Mouse (Mus musculus) cerebellum, postnatal 10 days (tissue): ENCODE data around the gene Aldoart2.
"Not testable (repeated sequence)": the region's sequence is repeated elsewhere in the genome, so short reads cannot be mapped to it uniquely, and the experiment has no call there.

Experiments
- DNase-seq, 2 experiments: peaks; one replicate each; pipeline ENCODE4 v3.0.0; 2021; ENCODE audit warnings: mixed read lengths in 2 of 2

Gene Aldoart2

DNA sequence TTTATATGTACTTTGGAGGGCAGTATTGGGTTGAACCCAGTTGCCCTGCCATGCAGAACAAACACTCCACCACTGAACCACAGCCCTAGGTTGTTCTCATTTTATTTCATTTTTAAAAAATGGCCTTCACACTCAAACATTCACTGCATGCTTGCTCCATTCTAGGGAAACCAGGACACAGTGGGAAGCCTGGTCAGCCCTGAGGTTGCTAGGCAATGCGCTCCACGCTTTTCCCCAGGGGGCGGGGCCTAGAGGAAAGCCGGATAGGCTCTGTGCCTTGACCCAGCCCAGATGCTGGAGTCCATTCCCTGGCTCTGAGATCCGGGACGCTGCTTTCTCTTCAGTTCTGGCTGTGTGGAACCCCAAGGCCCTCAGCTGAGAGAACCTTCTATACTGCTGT is 8.8 kb downstream of the Aldoart2 start:
- DNase-seq, result peak; percentile 16 to 47

DNA sequence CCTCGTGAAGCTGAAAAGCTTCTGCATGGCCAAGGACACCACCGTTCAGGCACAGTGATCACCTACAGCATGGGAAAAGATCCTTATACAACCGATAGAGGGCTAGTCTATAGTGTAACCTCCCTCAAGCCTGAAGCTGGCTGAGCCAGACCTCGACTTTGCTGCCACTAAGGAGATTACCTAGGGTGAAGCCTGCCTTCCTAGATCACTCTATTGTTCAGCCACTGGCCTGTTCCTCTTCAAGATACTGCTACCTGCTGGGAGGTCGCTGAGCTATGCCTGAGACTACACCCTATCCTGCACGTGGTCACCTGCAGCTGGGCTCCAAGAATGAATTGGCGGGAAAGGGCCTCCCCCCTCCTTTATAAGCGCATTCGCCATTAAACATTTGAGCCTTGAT is 21.9 kb downstream of the Aldoart2 start:
- not testable (repeated sequence) for DNase-seq

DNA sequence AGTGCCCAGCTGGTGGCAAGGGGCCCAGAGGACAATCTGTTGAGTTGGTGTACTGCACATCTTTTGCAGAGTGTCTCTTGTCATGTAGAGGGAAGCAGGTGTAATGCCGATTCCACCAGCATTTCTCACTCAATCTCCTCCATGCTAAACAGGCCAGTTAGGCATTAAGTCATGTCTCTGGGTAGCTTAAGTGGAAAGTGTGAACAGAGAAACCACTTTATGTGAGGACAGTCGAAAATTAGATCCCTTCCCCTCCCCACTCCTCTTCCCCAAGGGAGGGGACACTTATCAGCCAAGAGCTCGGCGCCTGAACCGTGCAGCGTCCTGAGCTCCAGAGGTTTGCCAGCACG is 33.5 kb downstream of the Aldoart2 start:
- DNase-seq, result peak; percentile 30 to 36

DNA sequence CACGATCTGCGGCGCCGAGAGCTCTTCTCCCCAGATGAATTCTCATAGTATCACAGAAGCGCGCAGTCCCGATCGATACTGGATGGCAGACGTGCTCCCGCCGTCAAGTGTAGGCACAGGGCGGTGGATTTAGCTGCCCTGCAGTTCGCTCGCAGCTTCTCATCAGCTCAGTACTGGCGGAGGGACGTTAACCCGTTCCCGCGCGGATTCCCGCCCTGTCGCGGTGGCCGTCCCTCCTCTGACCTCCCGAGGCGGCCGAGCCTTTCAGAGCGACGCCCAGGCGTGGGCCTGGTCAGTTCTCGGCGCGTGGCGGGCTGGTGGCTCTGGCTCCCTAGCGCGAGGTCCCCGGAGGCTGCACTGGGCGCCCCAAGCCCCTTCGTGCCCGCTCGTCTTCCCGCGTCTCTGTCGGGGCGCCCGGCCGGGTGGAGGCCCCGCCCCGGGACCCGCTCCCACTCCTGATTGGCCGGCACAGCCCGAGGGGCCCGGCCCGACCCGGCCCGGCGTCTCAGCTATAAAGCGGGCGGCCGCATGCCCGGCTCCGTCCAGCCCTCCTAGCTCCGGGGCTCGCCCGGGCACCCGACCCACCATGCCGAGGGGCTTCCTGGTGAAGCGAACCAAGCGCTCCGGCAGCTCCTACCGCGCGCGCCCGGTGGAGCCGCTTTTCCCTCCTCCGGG is 34.0 kb downstream of the Aldoart2 start, which contains the start of gene Insm2:
Gene Insm2 (plus strand): TSS at position 541 of the 675 bp plus-strand sequence.
- peak; percentile 65 to 78 for DNase-seq

DNA sequence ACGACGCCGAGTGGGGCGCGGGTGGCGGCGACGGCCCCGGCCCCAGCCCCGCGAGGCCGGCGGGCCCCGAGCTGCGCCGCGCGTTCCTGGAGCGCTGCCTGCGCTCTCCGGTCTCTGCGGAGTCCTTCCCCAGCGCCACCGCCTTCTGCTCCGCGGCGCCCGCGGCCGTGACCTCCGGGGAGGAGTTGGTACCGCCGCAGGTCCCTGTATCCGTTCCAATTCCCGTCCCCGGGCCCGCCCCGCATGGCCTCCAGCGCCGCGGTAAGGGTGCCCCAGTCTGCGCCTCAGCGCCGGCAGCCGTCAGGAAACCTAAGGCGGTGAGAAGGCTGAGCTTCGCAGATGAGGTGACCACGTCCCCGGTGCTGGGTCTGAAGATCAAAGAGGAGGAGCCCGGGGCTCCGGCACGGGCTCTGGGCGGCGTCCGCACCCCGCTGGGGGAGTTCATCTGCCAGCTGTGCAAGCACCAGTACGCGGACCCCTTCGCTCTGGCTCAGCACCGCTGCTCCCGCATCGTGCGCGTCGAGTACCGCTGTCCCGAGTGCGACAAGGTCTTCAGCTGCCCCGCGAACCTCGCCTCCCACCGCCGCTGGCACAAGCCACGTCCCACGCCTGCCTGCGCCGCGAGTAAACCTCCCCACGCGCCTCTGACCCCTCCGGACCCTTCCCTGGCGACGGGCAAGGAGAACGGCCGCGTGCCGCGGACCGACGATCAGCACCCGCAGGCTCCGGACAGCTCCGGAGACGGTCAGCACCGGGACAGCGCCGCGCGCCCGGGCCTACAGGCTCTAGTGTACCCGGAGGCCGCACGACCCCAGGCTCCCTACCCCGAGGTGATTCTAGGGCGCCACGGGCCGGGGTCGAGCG is 34.8 kb downstream of the Aldoart2 start:
- DNase-seq, result peak; percentile 57 to 62

DNA sequence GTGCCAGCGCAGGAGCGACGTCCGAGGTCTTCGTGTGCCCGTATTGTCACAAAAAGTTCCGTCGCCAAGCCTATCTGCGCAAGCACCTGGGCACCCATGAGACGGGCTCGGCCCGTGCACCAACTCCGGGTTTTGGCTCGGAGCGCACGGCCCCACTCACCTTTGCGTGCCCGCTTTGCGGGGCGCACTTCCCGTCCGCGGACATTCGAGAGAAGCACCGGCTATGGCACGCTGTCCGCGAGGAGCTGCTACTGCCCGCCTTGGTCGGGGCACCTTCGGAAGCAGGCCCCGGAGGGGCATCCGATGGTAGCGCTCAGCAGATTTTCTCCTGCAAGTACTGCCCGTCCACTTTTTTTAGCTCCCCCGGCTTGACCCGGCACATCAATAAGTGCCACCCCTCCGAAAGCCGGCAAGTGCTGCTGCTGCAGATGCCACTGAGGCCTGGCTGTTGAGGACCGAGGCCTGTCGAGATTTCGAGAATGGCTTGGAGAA is 35.5 kb downstream of the Aldoart2 start:
- peak; percentile 21 to 37 for DNase-seq

DNA sequence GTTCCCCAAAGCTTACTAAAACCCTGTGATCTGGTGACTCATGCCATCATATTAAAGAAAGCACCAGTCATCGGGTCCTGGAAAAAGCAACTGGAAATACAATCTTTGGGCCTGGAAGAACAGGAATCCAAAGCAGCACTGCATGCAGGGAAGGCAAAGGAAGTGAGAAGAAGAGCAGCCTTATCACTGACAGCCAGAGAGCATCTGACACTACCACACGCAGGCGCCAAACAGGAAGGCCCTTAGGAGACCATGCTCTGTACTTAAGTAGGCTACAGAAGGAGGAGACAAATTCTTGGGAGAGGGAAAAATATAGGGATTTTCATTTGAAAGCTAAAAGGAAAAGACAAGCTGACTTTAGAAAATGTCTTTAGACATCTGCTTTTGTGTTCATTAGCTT is 39.4 kb downstream of the Aldoart2 start:
- DNase-seq, result no peak

DNA sequence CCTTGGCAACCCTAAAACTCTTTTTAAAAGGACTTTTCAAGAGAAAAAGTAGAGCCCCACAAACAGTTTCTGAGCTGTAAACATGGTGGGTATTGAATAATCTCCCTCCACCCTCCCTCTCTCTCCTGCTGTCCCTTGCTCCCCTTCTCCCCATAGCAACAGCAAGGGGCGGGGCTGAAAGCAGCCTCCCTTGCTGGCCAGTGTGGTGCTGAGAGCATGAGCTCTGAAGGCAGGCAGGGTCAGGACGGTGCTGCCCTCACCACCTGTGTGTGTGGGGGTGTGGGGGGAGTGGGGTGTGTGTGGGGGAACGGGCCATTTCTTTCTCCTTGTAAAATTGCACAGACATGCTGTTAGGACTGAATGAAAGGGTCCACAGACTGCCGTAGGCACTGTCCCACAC is 42.9 kb downstream of the Aldoart2 start:
- DNase-seq, result peak in 1 of 2 experiments; percentile 38

DNA sequence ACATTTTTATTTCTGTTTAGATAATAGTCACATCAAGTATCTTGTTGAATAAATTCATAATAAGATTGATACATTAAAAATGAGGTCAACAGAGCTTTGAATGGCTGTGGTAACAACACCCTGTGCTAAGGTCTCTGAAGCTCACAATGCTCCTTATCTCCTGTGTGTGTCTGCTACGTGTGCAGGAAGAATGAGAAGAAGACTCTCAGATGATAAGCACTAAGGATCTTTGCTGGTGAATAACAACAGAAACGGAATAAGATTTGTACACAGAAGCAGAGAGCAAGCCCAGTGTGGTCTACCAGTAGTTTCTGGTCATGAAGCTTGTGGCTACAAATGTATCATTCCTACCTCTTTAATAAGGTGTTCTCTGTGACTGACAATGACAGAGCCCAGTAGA is 45.8 kb downstream of the Aldoart2 start:
- no peak for DNase-seq
